Mouse (Mus musculus) G1E (cell line): ENCODE results near the gene Sox30. TPM values are rescaled to one million over a fixed set of nuclear protein-coding genes. Genes with fewer than 3 reads are reported as not detected.

Source experiments
- ATAC-seq: 2 replicates; pipeline ENCODE4 v1.8.0; 2016; ENCODE audit warnings: mild to moderate bottlenecking; ENCODE audit not compliant: insufficient number of reproducible peaks, poor library complexity, low FRiP score, severe bottlenecking; ENCODE audit errors: extremely low read depth
- DNase-seq: peaks from one replicate; pipeline ENCODE4 v3.0.0; 2012; ENCODE audit warnings: low spot score
- H3K27me3 ChIP-seq: 2 replicates; pipeline ENCODE4 v1.6.1; 2012; ENCODE audit warnings: mild to moderate bottlenecking, low read length, inconsistent platforms; ENCODE audit not compliant: insufficient read depth
- H3K36me3 ChIP-seq: replicated peaks from 2 replicates; pipeline ENCODE3; 2012; ENCODE audit warnings: mild to moderate bottlenecking, inconsistent platforms
- H3K4me1 ChIP-seq: 2 replicates; pipeline ENCODE4 v1.6.1; 2012; ENCODE audit warnings: low read depth, low read length, inconsistent platforms, mixed read lengths; ENCODE audit not compliant: insufficient read depth
- H3K4me3 ChIP-seq: 2 replicates; pipeline ENCODE4 v1.5.1; 2012; ENCODE audit warnings: low read depth, mild to moderate bottlenecking, inconsistent platforms, low read length, moderate library complexity, mixed read lengths
- H3K9me3 ChIP-seq: replicated peaks from 2 replicates; pipeline ENCODE4 v1.6.1; 2012; ENCODE audit warnings: inconsistent platforms
- CTCF ChIP-seq: IDR thresholded peaks from 2 replicates; pipeline ENCODE4 v1.5.1; 2012; ENCODE audit warnings: low read depth, low read length, inconsistent platforms, mixed read lengths
- GATA1 ChIP-seq: IDR thresholded peaks from 2 replicates; pipeline ENCODE4 v1.6.1; 2012; ENCODE audit warnings: borderline replicate concordance, low read length, inconsistent platforms, mixed read lengths
- GATA2 ChIP-seq: IDR thresholded peaks from 2 replicates; pipeline ENCODE4 v1.6.1; 2012; ENCODE audit warnings: low read depth, low read length, inconsistent platforms, borderline replicate concordance
- POLR2AphosphoS5 ChIP-seq: IDR thresholded peaks from 2 replicates; pipeline ENCODE4 v1.6.1; 2012; ENCODE audit warnings: low read depth, low read length, inconsistent platforms; ENCODE audit not compliant: insufficient replicate concordance
- TAL1 ChIP-seq: conservative IDR thresholded peaks from 2 replicates; pipeline ENCODE4 v1.6.1; 2012; ENCODE audit warnings: low read depth, low read length, inconsistent platforms, mixed read lengths
- polyA plus RNA-seq: library from polyadenylated mRNA; stranded (reverse); fragments of >175 nt; gene quantifications from 2 replicates; pipeline ENCODE4 v1.2.3, GENCODE M21; 2012
- total RNA-seq, 2 experiments: library from RNA; stranded (forward) in 1 of 2; stranded (reverse) in 1 of 2; fragments of 200-1000 nt in 1 of 2; fragments of >200 nt in 1 of 2; fragmentation: Nextera tagmentation in 1 of 2; gene quantifications; 2 replicates each; pipeline ENCODE4 v1.2.3; 2014 to 2017

Sox30 gene
- total and polyA plus RNA-seq, 3 experiments: 0.05 TPM; not detected in 2

DNA sequence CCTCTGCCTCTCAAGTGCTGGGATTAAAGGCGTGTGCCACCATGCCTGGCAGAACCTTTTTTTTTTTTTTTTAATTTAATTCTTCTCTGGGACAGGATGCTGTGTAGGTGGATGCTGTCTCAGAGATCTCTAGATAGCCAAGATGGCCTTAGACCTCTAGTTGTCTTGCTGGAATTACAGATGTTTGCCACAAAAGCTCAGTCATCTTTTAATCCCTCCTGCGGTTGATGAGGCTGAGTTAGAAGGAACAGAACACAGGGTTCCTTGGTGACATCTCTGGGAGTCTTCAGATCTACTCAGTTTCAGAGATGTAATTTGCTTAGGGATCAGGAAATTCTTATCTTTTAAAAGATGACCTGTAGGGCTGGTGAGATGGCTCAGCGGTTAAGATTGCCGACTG, 78.8 kb downstream of the Sox30 start:
- H3K27me3 ChIP-seq: peaks cover 27% of the 10 kb centered on the region
- H3K4me1 ChIP-seq: no peaks in the 10 kb centered on the region
- DNase-seq (no peak), ATAC-seq (no peak)
- no peaks in the 10 kb centered on the region for H3K9me3 ChIP-seq
- no peak overlapping the region for H3K4me3 ChIP-seq
- H3K36me3 ChIP-seq: no peaks in the 10 kb centered on the region
- TF ChIP-seq CTCF (no peak), GATA2 (no peak), POLR2AphosphoS5 (no peak), GATA1 (no peak), TAL1 (no peak)

DNA sequence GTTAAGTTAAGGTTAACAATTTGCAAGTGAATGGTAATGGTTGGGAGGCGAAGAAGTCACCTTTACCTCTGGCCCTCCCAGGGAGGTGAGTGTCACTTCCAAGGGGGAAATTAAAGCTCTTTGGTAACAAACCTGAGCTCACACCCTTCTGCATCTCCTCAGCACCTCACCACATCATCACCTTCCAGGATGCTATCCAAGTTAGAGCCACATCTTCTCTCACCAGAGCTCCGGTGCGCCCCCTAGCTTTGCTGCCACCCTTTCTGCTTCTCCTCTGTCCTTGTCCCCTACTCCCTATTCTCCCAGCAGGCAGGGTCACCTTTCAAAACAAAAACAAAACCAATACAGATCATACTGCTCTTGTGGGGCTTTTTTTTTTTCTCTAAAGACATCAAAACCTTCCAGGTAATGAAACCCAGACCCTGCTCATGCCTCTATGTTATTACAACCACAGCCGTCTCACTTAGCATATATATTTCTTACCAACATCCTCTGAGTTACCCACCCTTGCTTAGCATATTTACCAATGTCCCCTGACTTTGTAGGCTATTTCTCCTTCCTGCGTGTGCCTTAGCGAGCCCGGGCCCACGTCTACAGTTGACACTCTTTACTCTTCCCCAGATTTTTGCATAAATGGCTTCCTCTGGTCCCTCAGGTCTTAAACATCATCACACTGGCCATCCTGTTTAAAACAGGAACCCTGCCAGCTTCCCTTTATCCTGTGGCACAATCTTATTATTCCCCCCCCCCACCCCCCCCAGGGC, 80.0 kb downstream of the Sox30 start:
- DNase-seq (no peak), ATAC-seq (no peak)
- H3K4me3 ChIP-seq: no peak overlapping the region
- no peaks in the 10 kb centered on the region for H3K4me1 ChIP-seq
- peaks cover 24% of the 10 kb centered on the region for H3K27me3 ChIP-seq
- TF ChIP-seq GATA1 (no peak), CTCF (no peak), TAL1 (no peak), POLR2AphosphoS5 (no peak), GATA2 (no peak)
- no peaks in the 10 kb centered on the region for H3K9me3 ChIP-seq
- H3K36me3 ChIP-seq: no peaks in the 10 kb centered on the region

DNA sequence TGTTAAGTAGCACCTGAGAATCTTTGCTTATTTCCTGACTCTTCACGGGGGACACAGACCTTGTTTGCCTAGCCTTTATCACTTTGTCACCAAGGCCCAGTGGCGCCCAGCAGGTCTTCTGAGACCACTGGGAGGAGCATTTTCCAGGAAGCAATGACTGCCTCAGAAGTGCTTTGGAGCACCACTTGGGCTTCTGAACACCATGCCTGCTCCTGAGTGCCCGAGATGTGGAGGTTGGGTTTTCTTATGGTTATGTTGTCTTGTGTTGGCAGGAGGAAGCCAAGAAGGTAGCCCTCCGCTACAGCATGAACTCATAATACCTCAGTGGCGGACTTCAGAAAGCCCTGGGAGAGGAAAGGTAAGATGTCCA, 80.5 kb downstream of the Sox30 start:
- Histone ChIP-seq H3K4me1 (no peaks in the 10 kb centered on the region), H3K9me3 (no peaks in the 10 kb centered on the region), H3K27me3 (peaks cover 22% of the 10 kb centered on the region), H3K36me3 (no peaks in the 10 kb centered on the region), H3K4me3 (no peak overlapping the region)
- no peak for TF ChIP-seq GATA1
- TF ChIP-seq TAL1: no peak
- TF ChIP-seq GATA2: no peak
- no peak for TF ChIP-seq POLR2AphosphoS5
- no peak for ATAC-seq
- DNase-seq: no peak

DNA sequence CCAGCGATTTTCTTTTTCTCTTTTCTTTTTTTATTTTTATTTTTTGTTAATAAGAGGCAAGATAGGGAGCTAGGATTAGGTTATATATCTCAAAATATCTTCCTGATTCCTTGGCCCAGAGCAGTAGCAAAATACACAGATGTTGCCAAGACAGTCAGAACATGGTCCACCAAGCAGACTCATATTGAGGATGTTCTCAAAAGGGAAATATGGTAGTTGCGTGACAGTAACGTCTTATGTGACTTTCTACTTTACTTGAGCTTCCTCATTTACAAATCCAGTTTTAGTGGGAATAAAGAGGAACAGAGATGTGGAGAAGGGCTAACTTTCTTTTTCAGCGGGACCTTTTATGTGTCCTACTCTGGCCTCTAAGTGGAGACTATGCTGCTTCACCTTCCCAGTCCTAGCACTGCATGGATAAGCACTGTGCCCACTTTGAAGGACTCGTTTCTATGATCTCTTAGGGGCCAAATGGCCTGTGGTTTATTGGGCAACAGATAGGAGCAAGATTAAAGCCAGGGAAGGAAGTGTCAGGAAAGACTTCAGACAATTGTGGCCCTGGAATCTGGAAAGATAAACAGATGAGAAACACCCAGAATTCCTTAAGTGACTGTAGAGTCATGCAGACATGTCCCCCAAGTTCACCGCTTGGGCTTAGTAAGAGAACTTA, 81.8 kb downstream of the Sox30 start:
- DNase-seq (no peak), ATAC-seq (no peak)
- H3K4me1 ChIP-seq: no peaks in the 10 kb centered on the region
- no peak for TF ChIP-seq TAL1
- no peak for TF ChIP-seq GATA1
- no peak for TF ChIP-seq POLR2AphosphoS5
- no peaks in the 10 kb centered on the region for H3K36me3 ChIP-seq
- H3K4me3 ChIP-seq: no peak overlapping the region
- H3K9me3 ChIP-seq: no peaks in the 10 kb centered on the region
- peaks cover 10% of the 10 kb centered on the region for H3K27me3 ChIP-seq

DNA sequence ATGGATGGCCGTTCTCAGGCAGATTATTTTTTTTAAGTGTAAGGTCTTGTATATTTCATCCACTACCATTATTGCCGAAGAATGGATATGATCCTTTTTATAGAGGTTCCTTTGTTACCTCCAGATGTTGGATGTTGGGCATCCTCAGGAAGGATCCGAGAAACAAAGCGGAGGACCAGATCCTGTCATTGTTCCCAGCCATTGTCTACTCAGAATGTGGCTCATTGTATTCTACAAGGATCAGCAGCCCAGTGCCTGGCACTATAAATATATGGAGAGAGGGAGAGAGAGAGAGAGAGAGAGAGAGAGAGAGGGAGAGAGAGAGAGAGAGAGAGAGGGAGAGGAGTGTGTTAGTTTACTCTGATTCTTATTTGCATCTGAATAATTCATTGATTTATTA, 82.5 kb downstream of the Sox30 start:
- no peak for DNase-seq
- Histone ChIP-seq H3K4me3 (no peak overlapping the region), H3K36me3 (no peaks in the 10 kb centered on the region), H3K27me3 (peaks cover 4% of the 10 kb centered on the region), H3K9me3 (no peaks in the 10 kb centered on the region), H3K4me1 (no peaks in the 10 kb centered on the region)
- ATAC-seq: no peak
- TF ChIP-seq CTCF (no peak), POLR2AphosphoS5 (no peak), GATA1 (no peak), TAL1 (no peak), GATA2 (no peak)

DNA sequence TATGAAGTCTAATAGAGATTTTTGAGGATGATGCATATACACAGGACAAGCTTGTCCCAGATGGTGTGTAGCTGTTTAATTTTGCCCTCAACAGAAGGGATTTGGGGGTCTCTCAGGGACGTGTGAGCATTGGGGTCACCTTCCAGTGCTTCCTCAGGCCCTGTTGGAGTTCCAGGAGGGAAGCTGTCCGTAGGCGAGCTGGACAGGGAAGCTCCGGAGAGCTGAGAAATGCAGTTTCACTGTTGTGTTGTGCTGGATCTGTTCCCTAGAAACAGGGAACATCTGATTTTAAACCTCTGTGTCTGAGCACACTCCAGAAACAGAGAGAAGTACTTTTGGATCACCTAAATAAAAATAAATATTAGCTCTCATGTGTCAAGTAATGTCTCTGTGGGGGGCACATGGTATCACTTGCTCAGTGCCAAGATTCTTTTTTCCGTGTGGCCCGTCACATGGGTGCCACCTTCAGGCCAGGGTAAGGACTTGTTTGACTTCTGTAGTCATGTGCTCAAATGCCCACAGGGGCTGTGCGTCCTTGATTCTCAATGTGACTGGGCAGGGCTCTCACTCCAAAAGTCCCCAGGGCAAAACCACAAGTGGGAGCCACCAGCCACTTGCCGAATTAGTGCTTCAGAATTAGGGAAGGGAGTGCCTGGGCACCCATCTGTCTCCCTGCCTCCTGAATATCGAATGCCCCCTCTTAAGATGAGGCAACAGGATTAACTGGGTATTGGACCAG, 83.1 kb downstream of the Sox30 start:
- DNase-seq (no peak), ATAC-seq (no peak)
- Histone ChIP-seq H3K4me3 (no peak overlapping the region), H3K4me1 (no peaks in the 10 kb centered on the region), H3K36me3 (no peaks in the 10 kb centered on the region), H3K27me3 (peaks cover 4% of the 10 kb centered on the region), H3K9me3 (no peaks in the 10 kb centered on the region)
- TF ChIP-seq CTCF (no peak), GATA2 (no peak), GATA1 (no peak), TAL1 (no peak), POLR2AphosphoS5 (no peak)
